Mouse (Mus musculus) midbrain, embryonic 14.5 days (tissue): ENCODE results near the gene Prkg1. TPM values are rescaled to one million over a fixed set of nuclear protein-coding genes. Genes with fewer than 3 reads are reported as not detected.

Experiments
- ATAC-seq: fragments of 200-750 bp; cut with Nextera tagmentation; 2 replicates; pipeline ENCODE4 v1.8.0; 2017; ENCODE audit warnings: moderate number of reproducible peaks, moderate library complexity; ENCODE audit not compliant: low FRiP score, low TSS enrichment
- DNase-seq: peaks from one replicate; pipeline ENCODE4 v3.0.0-alpha.2; 2015
- H3K27ac ChIP-seq: fragments of 300-500 bp; sonication (generic); replicated peaks from 2 replicates; pipeline ENCODE4 v1.5.1; 2014; ENCODE audit warnings: mild to moderate bottlenecking, low read depth, low read length, moderate library complexity
- H3K27me3 ChIP-seq: fragments of 300-500 bp; sonication (generic); 2 replicates; pipeline ENCODE4 v1.6.1; 2014; ENCODE audit warnings: low read length, control low read depth, mixed read lengths; ENCODE audit not compliant: control insufficient read depth, insufficient read depth
- H3K36me3 ChIP-seq: fragments of 300-500 bp; sonication (generic); 2 replicates; pipeline ENCODE4 v1.6.1; 2014; ENCODE audit warnings: low read length, control low read depth; ENCODE audit not compliant: control insufficient read depth, insufficient read depth
- H3K4me1 ChIP-seq: fragments of 300-500 bp; sonication (generic); 2 replicates; pipeline ENCODE4 v1.6.1; 2014; ENCODE audit warnings: mild to moderate bottlenecking, antibody characterized with exemption, low read length, control low read depth; ENCODE audit not compliant: control insufficient read depth, insufficient read depth
- H3K4me2 ChIP-seq: fragments of 300-500 bp; sonication (generic); 2 replicates; pipeline ENCODE4 v1.6.1; 2014; ENCODE audit warnings: mild to moderate bottlenecking, low read length, moderate library complexity
- H3K4me3 ChIP-seq: fragments of 300-500 bp; sonication (generic); replicated peaks from 2 replicates; pipeline ENCODE4 v1.5.1; 2014; ENCODE audit warnings: low read depth, low read length
- H3K9ac ChIP-seq: fragments of 300-500 bp; sonication (generic); replicated peaks from 2 replicates; pipeline ENCODE4 v1.6.1; 2014; ENCODE audit warnings: mild to moderate bottlenecking, low read length, moderate library complexity
- H3K9me3 ChIP-seq: fragments of 300-500 bp; sonication (generic); 2 replicates; pipeline ENCODE4 v1.6.1; 2016; ENCODE audit warnings: low read length, control low read depth, mixed read lengths; ENCODE audit not compliant: control insufficient read depth
- WGBS: fragments of 180-500 bp; shearing (Covaris S2); extraction: QIAGEN DNeasy Blood & Tissue Kit; methylation state at CpG from one replicate; pipeline ENCODE4 v1.1.7; 2014; 5-methylcytosine and 5-hydroxymethylcytosine counted together
- polyA plus RNA-seq: library from polyadenylated mRNA; unstranded; fragments of >200 nt; fragmentation: Nextera tagmentation; extraction: Ambion mirVana; gene quantifications from 2 replicates; pipeline ENCODE4 v1.2.1, GENCODE M21; 2014

Gene Prkg1
- polyA plus RNA-seq, 1 experiment from 2014 or later = 3.9 TPM

- Histone ChIP-seq H3K27me3 (no peaks in the 10 kb centered on the region), H3K4me2 (no peak overlapping the region), H3K4me1 (no peaks in the 10 kb centered on the region), H3K27ac (no peak overlapping the region), H3K36me3 (no peaks in the 10 kb centered on the region), H3K9ac (no peak overlapping the region), H3K9me3 (no peaks in the 10 kb centered on the region), H3K4me3 (no peak overlapping the region)
- ATAC-seq = no peak
- no peak for DNase-seq
- 97% methylated on average over 1 of the region's 1 CpGs for WGBS
Observed at GRCm38 (mm10) chr19:31621716-31622115, 143.1 kb downstream of the Prkg1 start.

GRCm38 (mm10) chr19:31616830-31617229 is 148.0 kb downstream of the Prkg1 start:
- Histone ChIP-seq H3K4me1 (no peaks in the 10 kb centered on the region), H3K4me2 (no peak overlapping the region), H3K9me3 (no peaks in the 10 kb centered on the region), H3K36me3 (no peaks in the 10 kb centered on the region), H3K27ac (no peak overlapping the region), H3K4me3 (no peak overlapping the region), H3K9ac (no peak overlapping the region), H3K27me3 (no peaks in the 10 kb centered on the region)
- WGBS = 86% methylated on average over 4 of the region's 4 CpGs
- DNase-seq (no peak), ATAC-seq (no peak)

GRCm38 (mm10) chr19:31616159-31616558 is 148.7 kb downstream of the Prkg1 start:
- H3K9ac ChIP-seq = no peak overlapping the region
- no peaks in the 10 kb centered on the region for H3K27me3 ChIP-seq
- H3K4me1 ChIP-seq = no peaks in the 10 kb centered on the region
- no peaks in the 10 kb centered on the region for H3K36me3 ChIP-seq
- DNase-seq (no peak), ATAC-seq (no peak)
- H3K4me2 ChIP-seq = no peak overlapping the region
- H3K9me3 ChIP-seq = no peaks in the 10 kb centered on the region
- 46% methylated on average over 4 of the region's 4 CpGs for WGBS
- H3K4me3 ChIP-seq = no peak overlapping the region
- H3K27ac ChIP-seq = no peak overlapping the region

- Histone ChIP-seq H3K27ac (no peak overlapping the region), H3K36me3 (no peaks in the 10 kb centered on the region), H3K4me1 (no peaks in the 10 kb centered on the region), H3K9me3 (no peaks in the 10 kb centered on the region), H3K4me3 (no peak overlapping the region), H3K27me3 (no peaks in the 10 kb centered on the region), H3K9ac (no peak overlapping the region), H3K4me2 (no peak overlapping the region)
- no peak for ATAC-seq
- 90% methylated on average over 4 of the region's 4 CpGs for WGBS
- no peak for DNase-seq
Observed at GRCm38 (mm10) chr19:31613146-31613545, 151.7 kb downstream of the Prkg1 start.

- no peak for DNase-seq
- Histone ChIP-seq H3K9ac (no peak overlapping the region), H3K27me3 (no peaks in the 10 kb centered on the region), H3K36me3 (no peaks in the 10 kb centered on the region), H3K9me3 (no peaks in the 10 kb centered on the region), H3K4me3 (no peak overlapping the region), H3K4me2 (no peak overlapping the region), H3K27ac (no peak overlapping the region), H3K4me1 (no peaks in the 10 kb centered on the region)
- 98% methylated on average over 8 of the region's 8 CpGs for WGBS
- ATAC-seq = no peak
Observed at GRCm38 (mm10) chr19:31602578-31602977, 162.3 kb downstream of the Prkg1 start.

- no peak overlapping the region for H3K4me2 ChIP-seq
- H3K9me3 ChIP-seq = no peaks in the 10 kb centered on the region
- no peaks in the 10 kb centered on the region for H3K36me3 ChIP-seq
- no peak for ATAC-seq
- DNase-seq = no peak
- no peak overlapping the region for H3K9ac ChIP-seq
- H3K27me3 ChIP-seq = no peaks in the 10 kb centered on the region
- no peak overlapping the region for H3K27ac ChIP-seq
- H3K4me1 ChIP-seq = no peaks in the 10 kb centered on the region
- 70% methylated on average over 1 of the region's 1 CpGs for WGBS
- H3K4me3 ChIP-seq = no peak overlapping the region
Observed at GRCm38 (mm10) chr19:31594011-31594410, 170.8 kb downstream of the Prkg1 start.

GRCm38 (mm10) chr19:31590701-31591100 is 174.1 kb downstream of the Prkg1 start:
- no peak overlapping the region for H3K9ac ChIP-seq
- 85% methylated on average over 5 of the region's 5 CpGs for WGBS
- H3K4me3 ChIP-seq = no peak overlapping the region
- no peak overlapping the region for H3K4me2 ChIP-seq
- no peaks in the 10 kb centered on the region for H3K36me3 ChIP-seq
- no peaks in the 10 kb centered on the region for H3K4me1 ChIP-seq
- DNase-seq (no peak), ATAC-seq (no peak)
- H3K27ac ChIP-seq = no peak overlapping the region
- H3K27me3 ChIP-seq = no peaks in the 10 kb centered on the region
- H3K9me3 ChIP-seq = no peaks in the 10 kb centered on the region

GRCm38 (mm10) chr19:31577092-31577491 is 187.7 kb downstream of the Prkg1 start:
- no peak overlapping the region for H3K4me3 ChIP-seq
- H3K36me3 ChIP-seq = no peaks in the 10 kb centered on the region
- H3K27ac ChIP-seq = no peak overlapping the region
- H3K4me2 ChIP-seq = no peak overlapping the region
- no peak overlapping the region for H3K9ac ChIP-seq
- no peak for ATAC-seq
- no peaks in the 10 kb centered on the region for H3K27me3 ChIP-seq
- 23% methylated on average over 4 of the region's 4 CpGs for WGBS
- no peaks in the 10 kb centered on the region for H3K9me3 ChIP-seq
- DNase-seq = no peak
- H3K4me1 ChIP-seq = no peaks in the 10 kb centered on the region

GRCm38 (mm10) chr19:31564329-31564728 is 200.5 kb downstream of the Prkg1 start:
- DNase-seq (no peak), ATAC-seq (no peak)
- Histone ChIP-seq H3K4me3 (no peak overlapping the region), H3K9me3 (no peaks in the 10 kb centered on the region), H3K4me2 (no peak overlapping the region), H3K36me3 (no peaks in the 10 kb centered on the region), H3K9ac (no peak overlapping the region), H3K27me3 (no peaks in the 10 kb centered on the region), H3K4me1 (no peaks in the 10 kb centered on the region), H3K27ac (no peak overlapping the region)
- 87% methylated on average over 4 of the region's 4 CpGs for WGBS
